Mouse (Mus musculus) megakaryocyte, embryonic 14.5 days (primary cell): ENCODE measurements at regions not wholly inside any gene's neighbourhood (a gene's known extent, or its start where the extent isn't known, plus 50 kb on each side); places are given as distances from the start of the nearest gene placed in this dataset.

ENCODE experiments used
- FLI1 ChIP-seq: IDR thresholded peaks from 2 replicates; pipeline ENCODE4 v1.6.1; 2012; ENCODE audit warnings: low read length, inconsistent platforms, mixed read lengths
- GATA1 ChIP-seq: IDR thresholded peaks from 3 replicates; pipeline ENCODE4 v1.6.1; 2012; ENCODE audit warnings: mixed read lengths, low read length, inconsistent platforms, borderline replicate concordance

GRCm38 (mm10) chr15:59174893-59175531 is 285.9 kb downstream of the Gm49356 start:
- TF ChIP-seq GATA1 (no peak), FLI1 (no peak)
